Mouse (Mus musculus): ENCODE data around the gene Kcnip4.

The Kcnip4 gene

DNA sequence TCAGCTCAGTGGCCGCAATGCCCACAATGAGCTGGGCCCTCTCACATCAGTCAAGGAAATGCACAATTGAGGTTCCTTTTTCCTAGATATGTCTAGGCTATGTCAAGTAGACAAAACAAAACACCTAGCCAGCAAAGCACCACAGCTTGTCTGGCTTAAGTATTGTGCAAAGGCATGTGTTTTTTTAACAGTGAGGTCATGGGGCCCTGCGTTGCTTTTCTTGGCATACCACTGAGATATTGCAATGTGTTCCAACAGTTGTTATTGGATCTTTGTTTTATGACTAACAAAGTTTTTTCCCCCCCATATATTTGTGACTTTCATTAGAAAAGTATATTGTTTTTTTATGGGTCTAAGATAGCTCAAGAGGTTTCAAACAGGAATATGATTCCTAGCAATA lies 1105.0 kb downstream of the Kcnip4 start:
- in situ Hi-C loops (cut with MboI, MseI), result loop anchor here (10.0 kb wide), 1 partner anchor 1355 kb away; no protein-coding TSS in a partner anchor

GRCm38 (mm10) chr5:48412261-48412660 lies 1112.4 kb downstream of the Kcnip4 start:
- in situ Hi-C loops (cut with MboI, MseI), result no loop called here

- in situ Hi-C loops (cut with MboI, MseI), result no loop called here
Measured at GRCm38 (mm10) chr5:48411462-48411861, 1113.2 kb downstream of the Kcnip4 start.

DNA sequence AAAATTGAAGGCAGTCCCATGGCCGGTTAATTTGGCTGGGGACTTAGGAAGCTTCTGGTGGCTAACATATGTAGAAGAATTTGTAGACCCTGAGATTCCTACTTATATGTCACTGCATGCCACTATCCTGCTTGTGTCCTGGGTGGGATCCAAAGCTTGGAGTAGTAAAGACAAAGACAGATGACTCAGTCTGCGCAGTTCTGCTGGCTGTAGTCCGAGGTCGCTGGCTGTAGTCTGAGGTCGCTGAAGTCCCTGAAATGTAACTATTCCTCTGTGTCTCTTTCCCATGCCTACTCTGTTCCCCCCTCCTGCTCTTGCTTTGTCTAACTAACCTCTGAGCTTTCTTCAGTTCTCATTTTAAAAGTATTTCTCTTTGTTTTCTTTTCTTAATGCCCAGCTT lies 1114.4 kb downstream of the Kcnip4 start:
- in situ Hi-C loops (cut with MboI, MseI), result no loop called here

- in situ Hi-C loops (cut with MboI, MseI), result no loop called here
Measured at GRCm38 (mm10) chr5:48408276-48408675, 1116.4 kb downstream of the Kcnip4 start.

DNA sequence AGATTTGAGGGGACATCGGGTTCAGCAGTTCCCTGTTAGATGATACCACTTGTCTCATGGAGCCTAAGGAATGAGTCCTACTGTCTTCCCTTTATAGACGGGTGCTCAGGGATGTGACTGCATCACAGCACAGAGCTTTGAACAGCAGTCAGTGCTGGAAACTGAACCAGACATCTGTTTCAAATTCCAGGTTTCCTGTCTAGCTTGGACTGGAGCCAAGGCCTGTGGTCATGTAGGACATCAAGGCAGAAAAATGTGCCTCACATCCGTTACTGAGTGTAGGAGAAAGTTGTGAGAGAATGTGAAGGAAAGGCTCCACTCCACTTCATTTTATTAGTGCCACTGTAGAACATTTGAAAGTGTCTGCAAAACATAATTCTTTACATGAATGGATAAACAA lies 1122.2 kb downstream of the Kcnip4 start:
- in situ Hi-C loops (cut with MboI, MseI), result no loop called here

DNA sequence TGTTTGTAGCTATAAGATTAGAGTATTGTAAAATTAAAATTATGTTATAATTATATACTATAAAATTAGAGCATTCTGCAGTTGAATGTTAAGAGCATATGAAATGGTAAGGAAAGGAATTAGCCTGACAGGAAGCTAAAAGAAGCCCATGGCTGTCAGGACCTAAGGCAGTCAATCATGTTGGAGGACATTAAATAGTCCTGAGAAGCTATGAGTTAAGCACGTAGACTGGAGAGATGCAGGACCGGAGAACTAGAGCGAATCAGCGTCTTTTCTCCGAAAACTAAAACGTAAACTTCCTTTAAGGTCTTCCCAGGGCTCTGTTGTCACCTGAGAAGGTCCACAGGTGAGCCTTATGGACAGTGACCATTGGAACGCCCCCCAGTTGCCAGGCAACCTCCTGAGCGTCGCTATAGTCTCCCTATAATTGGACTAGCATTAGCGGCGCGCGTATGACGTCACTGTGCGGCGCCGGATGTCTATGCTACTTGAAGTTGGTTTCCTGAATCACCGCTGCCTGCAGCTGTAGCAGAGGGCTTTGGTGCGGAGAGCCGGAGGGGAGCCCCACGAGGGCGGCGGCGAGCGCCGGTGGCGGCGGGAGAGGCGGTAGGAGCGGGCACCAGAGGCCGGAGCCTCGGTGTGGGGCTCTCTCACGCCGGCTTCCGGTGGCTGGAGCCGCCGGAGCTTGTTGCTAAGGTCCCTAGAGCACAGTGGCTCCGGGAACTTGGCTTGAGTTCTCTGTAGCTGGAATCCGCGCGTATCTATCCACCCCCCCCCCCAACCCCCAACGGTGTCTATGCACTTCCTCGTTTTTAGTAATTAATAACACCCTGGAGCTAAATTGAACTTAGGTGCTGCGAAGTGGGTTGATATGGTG lies 1152.6 kb downstream of the Kcnip4 start:
- in situ Hi-C loops (cut with MboI, MseI), result no loop called here

- in situ Hi-C loops (cut with MboI, MseI), result no loop called here
Measured at GRCm38 (mm10) chr5:48349309-48349708, 1175.4 kb downstream of the Kcnip4 start.

DNA sequence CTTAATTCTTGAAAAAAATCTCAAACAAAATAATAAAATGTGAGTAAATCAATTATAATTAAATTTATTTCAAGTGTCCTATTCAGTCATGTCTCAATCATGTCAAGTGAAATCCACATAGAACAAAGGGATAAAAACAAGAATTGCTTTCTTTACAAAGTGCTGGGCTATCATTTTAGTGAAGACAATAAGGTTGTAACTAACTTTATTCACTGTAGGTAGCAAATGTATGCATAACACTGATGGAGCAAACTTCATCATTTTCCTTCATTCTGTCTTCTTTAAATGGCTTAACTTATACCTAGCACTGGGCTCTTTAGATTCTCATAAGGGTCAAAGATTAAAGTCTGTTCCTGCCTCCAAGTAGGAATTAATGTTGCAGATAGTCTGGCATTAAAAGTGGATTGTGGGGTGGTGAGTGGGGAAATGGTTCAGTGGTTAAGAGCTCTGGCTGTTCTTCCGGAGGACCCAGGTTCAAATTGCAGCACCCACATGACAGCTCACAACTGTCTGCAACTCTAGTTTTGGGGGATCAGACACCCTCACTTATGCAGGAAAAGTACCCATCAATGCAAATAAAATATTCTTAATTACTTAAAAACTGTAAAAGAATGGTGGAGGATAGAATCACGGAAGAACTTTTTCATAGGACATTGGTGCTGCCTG lies 1178.6 kb downstream of the Kcnip4 start:
- in situ Hi-C loops (cut with MboI, MseI), result no loop called here

GRCm38 (mm10) chr5:48345095-48345982 lies 1179.4 kb downstream of the Kcnip4 start:
- in situ Hi-C loops (cut with MboI, MseI), result no loop called here

DNA sequence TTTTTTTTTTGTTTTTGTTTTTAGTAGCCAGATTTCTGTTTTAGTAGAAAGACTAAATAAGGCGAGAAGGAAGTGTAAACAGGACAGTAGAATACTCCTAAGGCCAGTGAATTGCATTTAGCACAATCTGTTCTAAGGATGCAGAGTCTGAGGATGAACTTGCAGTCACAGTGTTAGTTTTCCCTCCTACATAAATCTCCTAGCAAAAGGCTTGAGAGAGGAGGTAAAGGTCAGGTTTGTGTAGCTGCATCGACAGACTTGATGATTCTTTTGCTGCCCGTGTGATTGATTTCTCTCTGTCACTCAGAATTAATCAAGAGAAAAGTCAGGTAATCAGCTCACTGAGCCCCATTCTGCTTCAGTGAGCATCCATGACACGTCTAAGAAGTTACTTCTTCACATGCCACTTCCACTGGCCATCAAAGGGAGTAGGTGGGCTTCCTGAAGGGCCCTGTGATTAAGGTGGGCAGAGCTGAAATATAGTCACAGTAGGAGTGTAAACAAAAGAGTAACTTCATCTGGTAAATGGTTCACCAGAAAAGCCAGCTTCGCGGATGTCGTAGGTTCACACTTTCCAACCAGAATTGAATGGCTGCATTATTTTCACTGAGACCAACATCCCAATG lies 1183.8 kb downstream of the Kcnip4 start:
- in situ Hi-C loops (cut with MboI, MseI), result no loop called here

All from T-helper 2 cell (primary cell).